Mouse (Mus musculus) kidney, adult 8-10 months (tissue): ENCODE data around the gene Kcnab3.

ENCODE experiments used
- DNase-seq, 2 experiments: peaks; one replicate each; pipeline ENCODE4 v3.0.0; 2022

Kcnab3 gene

DNA sequence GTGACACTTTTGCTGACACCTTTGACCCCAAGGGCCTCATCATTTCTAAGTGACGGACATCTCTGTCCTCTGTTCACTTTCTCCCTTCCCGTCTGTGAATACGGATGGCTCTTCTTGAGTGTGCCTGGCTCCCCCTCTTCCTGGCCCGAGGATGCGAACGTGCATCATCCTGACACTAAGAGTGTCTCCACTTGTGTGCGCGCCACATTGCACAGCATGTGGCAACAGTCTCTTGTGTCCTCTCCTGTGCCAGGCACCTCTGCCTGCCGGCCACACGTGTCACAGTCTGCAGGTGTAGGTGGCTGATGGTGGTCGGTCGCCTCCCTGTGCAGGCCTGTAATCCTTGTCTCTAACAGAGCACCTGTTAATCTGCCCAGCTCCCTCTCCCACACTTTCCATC lies 45.5 kb downstream of the Kcnab3 start:
- no peak for DNase-seq

DNA sequence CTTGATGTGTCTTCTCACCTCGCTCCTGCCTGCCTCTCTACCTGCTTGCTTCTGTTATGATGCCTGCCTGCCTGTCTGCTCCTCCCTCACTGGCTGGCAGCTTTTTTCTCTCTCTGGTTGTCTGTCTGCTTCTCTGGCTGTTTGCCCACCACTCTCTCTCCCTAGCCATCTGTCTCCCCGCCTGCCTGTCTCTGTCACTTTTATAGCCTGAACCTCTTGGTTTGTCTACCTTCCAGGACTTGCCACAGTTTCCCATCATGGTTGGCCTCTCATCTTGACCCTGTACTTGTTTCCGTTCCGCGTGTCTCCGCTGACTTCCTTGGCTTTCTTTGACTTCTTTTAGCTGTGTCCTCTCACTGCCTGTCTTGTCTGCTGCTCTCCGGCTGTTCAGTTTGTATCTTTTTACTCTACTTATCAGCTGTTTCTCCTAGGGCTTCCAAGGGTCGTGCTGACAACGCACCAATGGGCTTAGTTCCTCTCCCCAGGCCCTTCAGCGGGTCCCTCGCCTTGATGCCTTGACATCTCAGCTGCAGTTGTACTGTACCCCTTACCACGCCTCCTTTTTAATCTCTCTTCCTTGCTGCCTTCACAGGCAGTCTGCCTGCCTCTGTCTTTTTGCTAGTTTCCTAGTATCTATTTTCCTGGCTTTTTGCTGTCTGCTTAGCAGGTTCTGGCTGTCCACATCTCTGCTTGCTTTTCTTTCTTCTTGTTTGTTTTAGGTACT lies 46.2 kb downstream of the Kcnab3 start:
- peak in 1 of 2 experiments; percentile 33 for DNase-seq

GRCm38 (mm10) chr11:69372780-69373170 lies 46.7 kb downstream of the Kcnab3 start:
- DNase-seq = no peak

GRCm38 (mm10) chr11:69373223-69373965 lies 47.3 kb downstream of the Kcnab3 start:
- DNase-seq = no peak

- no peak for DNase-seq
Observed at GRCm38 (mm10) chr11:69375646-69376045, 49.6 kb downstream of the Kcnab3 start.

DNA sequence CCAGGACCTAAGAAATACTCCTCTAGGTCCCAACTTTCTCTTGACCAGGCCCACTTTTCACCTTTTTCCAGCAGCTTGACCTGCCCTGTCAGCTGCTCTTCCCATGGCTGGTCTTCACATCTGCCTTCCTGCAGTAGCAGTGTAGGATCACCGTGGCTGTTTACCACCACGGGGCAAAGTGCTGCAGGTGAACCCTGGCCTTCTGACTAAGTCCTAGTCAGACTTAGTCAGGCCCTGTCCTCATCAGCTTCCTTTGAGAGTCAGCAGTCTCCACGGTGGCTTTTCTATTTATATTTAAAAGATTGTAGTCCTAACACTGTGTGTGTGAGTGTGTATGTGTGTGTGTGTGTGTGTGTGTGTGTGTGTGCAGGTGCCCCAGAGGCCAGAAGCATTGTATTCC lies 51.7 kb downstream of the Kcnab3 start:
- DNase-seq = peak; percentile 77 to 84

GRCm38 (mm10) chr11:69379600-69379999 lies 53.5 kb downstream of the Kcnab3 start:
- DNase-seq = no peak

- peak in 1 of 2 experiments; percentile 49 for DNase-seq
Observed at GRCm38 (mm10) chr11:69381356-69381755, 55.3 kb downstream of the Kcnab3 start.
